Mouse (Mus musculus) cortical plate, adult 2 months (tissue): ENCODE measurements around the gene Gpm6a.

Experiments
- CTCF ChIP-seq: fragments of 200-500 bp; IDR thresholded peaks from 2 replicates; pipeline ENCODE4 v1.5.1; 2011; ENCODE audit warnings: mild to moderate bottlenecking, control low read depth, low read length; ENCODE audit not compliant: insufficient read depth; ENCODE audit errors: extremely low read depth
- POLR2A ChIP-seq: fragments of 200-500 bp; IDR thresholded peaks from 2 replicates; pipeline ENCODE4 v1.6.1; 2011; ENCODE audit warnings: mild to moderate bottlenecking, low read length, control low read depth; ENCODE audit not compliant: insufficient read depth; ENCODE audit errors: extremely low read depth

GRCm38 (mm10) chr8:55103065-55103464 lies 148.4 kb downstream of the Gpm6a start:
- TF ChIP-seq POLR2A = no peak
- TF ChIP-seq CTCF = no peak
